Mouse (Mus musculus): Measurements from ENCODE around the gene Glis3.

GRCm38 (mm10) chr19:28284098-28284569, 395.7 kb downstream of the Glis3 start:
- no peak for TF ChIP-seq POLR2AphosphoS5 (IDR thresholded peaks at IDR 0.05; ENCODE audit: insufficient replicate concordance, low read depth, low read length)
- TF ChIP-seq CTCF (IDR thresholded peaks at IDR 0.05; ENCODE audit: low read depth, low read length) = no peak
